Mouse (Mus musculus) heart, postnatal 0 days (tissue): Measurements from ENCODE around the gene Stx1b. TPM values are rescaled to one million over a fixed set of nuclear protein-coding genes. Genes with fewer than 3 reads are reported as not detected.

Source experiments
- ATAC-seq: fragments of 200-750 bp; cut with Nextera tagmentation; 2 replicates; pipeline ENCODE4 v1.8.0; 2017; ENCODE audit warnings: low read depth, moderate number of reproducible peaks, moderate library complexity; ENCODE audit not compliant: insufficient read depth
- DNase-seq: peaks from one replicate; pipeline ENCODE4 v3.0.0-alpha.2; 2016; ENCODE audit warnings: low spot score
- H3K27ac ChIP-seq: fragments of 300-500 bp; sonication (generic); 2 replicates; pipeline ENCODE4 v1.5.1; 2014; ENCODE audit warnings: low read depth, mild to moderate bottlenecking
- H3K27me3 ChIP-seq: fragments of 300-500 bp; sonication (generic); 2 replicates; pipeline ENCODE4 v1.6.1; 2014; ENCODE audit warnings: low read length, mixed read lengths; ENCODE audit not compliant: control insufficient read depth, insufficient read depth
- H3K36me3 ChIP-seq: fragments of 300-500 bp; sonication (generic); replicated peaks from 2 replicates; pipeline ENCODE4 v1.6.1; 2014; ENCODE audit warnings: low read length, mixed read lengths; ENCODE audit not compliant: control insufficient read depth, insufficient read depth
- H3K4me1 ChIP-seq: fragments of 300-500 bp; sonication (generic); 2 replicates; pipeline ENCODE4 v1.6.1; 2014; ENCODE audit warnings: antibody characterized with exemption; ENCODE audit not compliant: control insufficient read depth, insufficient read depth
- H3K4me2 ChIP-seq: fragments of 300-500 bp; sonication (generic); 2 replicates; pipeline ENCODE4 v1.6.1; 2014; ENCODE audit warnings: low read depth, mild to moderate bottlenecking, low read length, moderate library complexity
- H3K4me3 ChIP-seq: fragments of 300-500 bp; sonication (generic); 2 replicates; pipeline ENCODE4 v1.5.1; 2014; ENCODE audit warnings: low read depth, low read length
- H3K9ac ChIP-seq: fragments of 300-500 bp; sonication (generic); replicated peaks from 2 replicates; pipeline ENCODE4 v1.6.1; 2014; ENCODE audit warnings: low read depth, low read length, mixed read lengths
- H3K9me3 ChIP-seq: fragments of 300-500 bp; sonication (generic); replicated peaks from 2 replicates; pipeline ENCODE4 v1.6.1; 2016; ENCODE audit warnings: low read length; ENCODE audit not compliant: control insufficient read depth
- CTCF ChIP-seq: IDR thresholded peaks from 2 replicates; pipeline ENCODE4 v1.5.1; 2016; ENCODE audit warnings: antibody characterized with exemption, control low read depth, low read depth
- EP300 ChIP-seq: IDR thresholded peaks from 2 replicates; pipeline ENCODE4 v1.6.1; 2016; ENCODE audit warnings: antibody characterized with exemption, low read depth
- WGBS: fragments of 180-500 bp; shearing (Covaris S2); extraction: QIAGEN DNeasy Blood & Tissue Kit; methylation state at CpG from one replicate; pipeline ENCODE4 v1.1.7; 2014; 5-methylcytosine and 5-hydroxymethylcytosine counted together
- polyA plus RNA-seq: library from polyadenylated mRNA; unstranded; fragments of >200 nt; fragmentation: Nextera tagmentation; extraction: Ambion mirVana; gene quantifications from 2 replicates; pipeline ENCODE4 v1.2.1, GENCODE M21; 2015
- total RNA-seq: library from RNA; depleted of rRNA; stranded (reverse); fragments of >200 nt; gene quantifications from 2 replicates; pipeline ENCODE4 v1.2.3, GENCODE M21; 2014; ENCODE audit warnings: low replicate concordance

Gene Stx1b
- total and polyA plus RNA-seq, 2 experiments from 2014 or later = 0.15 to 0.51 TPM

DNA sequence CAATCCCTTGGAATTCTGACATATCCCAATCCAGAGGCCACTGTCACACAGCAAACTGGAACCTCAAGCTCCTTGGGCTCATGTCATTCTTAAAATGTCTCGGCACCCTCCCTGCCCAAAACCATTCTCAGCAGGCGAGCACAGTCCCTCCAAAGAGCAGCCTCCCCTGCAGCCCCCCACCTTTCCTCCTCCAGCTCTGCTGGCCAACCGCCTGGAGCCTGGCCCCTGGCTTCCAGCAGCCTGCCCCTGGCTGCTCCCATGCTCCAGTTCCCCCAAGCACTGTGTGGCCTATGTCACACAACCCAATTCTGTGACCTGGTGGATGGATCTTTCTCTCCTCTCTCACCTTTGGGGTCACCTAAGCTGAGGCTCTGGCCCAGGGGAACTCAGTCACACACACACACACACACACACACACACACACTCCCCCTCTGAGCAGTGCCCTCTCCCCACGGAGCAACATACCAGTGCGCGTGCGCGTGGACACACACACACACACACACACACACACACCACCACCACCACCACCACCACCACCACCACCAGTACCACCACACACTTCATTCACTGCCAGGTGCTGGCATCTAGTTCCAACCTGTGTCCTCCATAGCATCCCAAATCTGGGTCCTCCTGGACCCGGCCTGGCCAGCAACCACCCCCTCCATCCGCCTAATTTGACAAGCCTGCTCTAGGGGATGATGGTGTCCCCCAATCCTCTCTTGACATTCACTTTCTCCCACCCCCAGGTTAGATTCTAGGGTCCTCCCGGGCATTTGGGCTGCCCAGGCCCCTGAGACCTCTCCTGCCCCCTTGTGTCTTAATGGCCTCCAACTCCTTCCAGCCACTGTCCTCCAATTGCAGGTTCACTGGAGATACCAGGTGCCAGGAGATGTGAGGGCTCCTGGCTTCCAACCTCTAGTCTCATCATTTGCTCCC lies 845 bp downstream of the Stx1b start:
- Histone ChIP-seq H3K27ac (no peak overlapping the region), H3K4me1 (no peaks in the 10 kb centered on the region; the same call in 1 of the 2 replicates), H3K4me3 (peak overlapping the region; percentile 47), H3K27me3 (peaks cover 15% of the 10 kb centered on the region; the same call in 1 of the 2 replicates), H3K4me2 (peak overlapping the region; percentile 62), H3K9ac (peak overlapping the region; percentile 46), H3K36me3 (no peaks in the 10 kb centered on the region), H3K9me3 (no peaks in the 10 kb centered on the region)
- WGBS = 75% methylated on average over 11 of the region's 11 CpGs
- no peak for ATAC-seq
- DNase-seq = no peak
- no peak for TF ChIP-seq EP300
- no peak for TF ChIP-seq CTCF

DNA sequence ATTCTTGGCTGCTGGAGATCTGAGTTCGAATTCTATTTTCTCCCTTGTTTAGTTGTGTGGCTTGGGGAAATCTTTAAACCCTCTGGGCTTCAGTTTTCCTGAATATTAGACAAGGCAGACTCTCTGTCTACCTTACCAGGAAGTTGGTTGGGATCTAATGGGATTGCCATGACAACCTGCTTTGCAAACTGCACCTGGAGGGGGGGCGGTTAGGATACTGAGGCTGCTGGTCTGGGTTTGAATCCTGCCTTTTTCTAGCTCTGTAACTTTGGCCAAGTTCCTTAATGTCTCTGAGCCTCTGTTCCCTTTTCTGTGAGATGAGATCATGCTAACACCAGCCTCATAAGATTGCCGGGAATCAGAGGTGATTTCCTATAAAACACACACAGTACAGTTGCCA lies 1.9 kb downstream of the Stx1b start:
- 77% methylated on average over 3 of the region's 3 CpGs for WGBS
- no peak for TF ChIP-seq EP300
- TF ChIP-seq CTCF = no peak
- H3K9ac ChIP-seq = no peak overlapping the region
- no peak overlapping the region for H3K4me2 ChIP-seq
- no peaks in the 10 kb centered on the region for H3K36me3 ChIP-seq
- no peaks in the 10 kb centered on the region; the same call in 1 of the 2 replicates for H3K4me1 ChIP-seq
- H3K27me3 ChIP-seq = peaks cover 15% of the 10 kb centered on the region; the same call in 1 of the 2 replicates
- ATAC-seq = no peak
- no peak overlapping the region for H3K27ac ChIP-seq
- H3K9me3 ChIP-seq = no peaks in the 10 kb centered on the region
- H3K4me3 ChIP-seq = no peak overlapping the region
- DNase-seq = no peak

DNA sequence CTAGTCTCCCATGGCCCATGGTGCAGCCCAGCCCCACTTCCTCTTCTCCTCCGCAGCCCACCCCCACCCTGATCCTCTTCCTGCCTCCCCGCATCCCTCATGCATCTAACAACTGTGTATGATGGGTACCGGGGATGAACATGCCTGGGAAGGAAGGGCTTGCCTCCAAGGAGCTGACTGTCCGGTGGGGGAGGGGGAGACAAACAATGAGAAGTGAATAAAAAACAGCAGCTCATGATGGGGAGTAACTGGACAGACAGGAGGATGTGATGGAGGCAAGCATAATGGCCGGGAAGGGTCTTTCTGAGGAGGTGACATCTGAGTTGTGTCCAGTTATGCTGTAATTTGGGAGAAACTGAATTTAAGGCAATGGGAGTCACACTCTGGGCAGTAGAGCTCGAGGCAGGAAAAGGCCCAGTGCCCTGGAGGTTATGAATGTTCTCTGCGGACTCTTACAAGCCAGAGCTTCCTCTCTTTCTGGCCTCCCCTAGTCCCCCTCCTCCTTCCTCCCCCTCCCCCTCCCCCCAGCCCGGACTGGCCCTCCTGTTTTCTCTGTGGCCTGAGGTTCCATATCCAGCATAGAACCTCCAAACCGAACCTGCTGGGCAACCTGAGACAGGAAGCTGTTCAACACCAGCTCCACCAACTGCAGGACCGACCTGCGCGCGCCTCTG lies 3.4 kb downstream of the Stx1b start:
- Histone ChIP-seq H3K9me3 (no peaks in the 10 kb centered on the region), H3K4me2 (no peak overlapping the region), H3K9ac (no peak overlapping the region), H3K36me3 (no peaks in the 10 kb centered on the region), H3K4me1 (peaks cover 3% of the 10 kb centered on the region; the same call in 1 of the 2 replicates), H3K27me3 (peaks cover 15% of the 10 kb centered on the region; the same call in 1 of the 2 replicates), H3K4me3 (no peak overlapping the region), H3K27ac (peak overlapping the region; percentile 50)
- WGBS = 57% methylated on average over 13 of the region's 13 CpGs
- TF ChIP-seq CTCF (no peak), EP300 (no peak)
- ATAC-seq (no peak), DNase-seq (no peak)

DNA sequence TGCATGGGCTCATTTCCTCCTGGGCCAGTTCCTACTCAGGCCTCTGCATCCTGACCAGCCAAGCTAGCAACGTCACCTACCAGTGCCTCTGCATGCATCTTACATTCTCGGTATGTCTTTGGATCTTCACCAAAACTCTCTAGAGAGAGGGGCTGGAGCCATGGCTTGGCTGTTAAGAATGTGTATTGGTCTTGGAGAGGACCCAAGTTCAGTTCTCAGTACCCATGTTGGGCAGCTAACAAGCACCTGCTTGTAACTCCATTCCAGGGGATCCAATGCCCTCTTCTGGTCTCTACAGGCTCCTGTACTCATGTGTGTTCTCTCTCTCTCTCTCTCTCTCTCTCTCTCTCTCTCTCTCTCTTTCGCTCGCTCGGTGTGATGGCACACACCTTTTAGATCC lies 6.6 kb downstream of the Stx1b start:
- 77% methylated on average over 5 of the region's 5 CpGs for WGBS
- DNase-seq (no peak), ATAC-seq (no peak)

DNA sequence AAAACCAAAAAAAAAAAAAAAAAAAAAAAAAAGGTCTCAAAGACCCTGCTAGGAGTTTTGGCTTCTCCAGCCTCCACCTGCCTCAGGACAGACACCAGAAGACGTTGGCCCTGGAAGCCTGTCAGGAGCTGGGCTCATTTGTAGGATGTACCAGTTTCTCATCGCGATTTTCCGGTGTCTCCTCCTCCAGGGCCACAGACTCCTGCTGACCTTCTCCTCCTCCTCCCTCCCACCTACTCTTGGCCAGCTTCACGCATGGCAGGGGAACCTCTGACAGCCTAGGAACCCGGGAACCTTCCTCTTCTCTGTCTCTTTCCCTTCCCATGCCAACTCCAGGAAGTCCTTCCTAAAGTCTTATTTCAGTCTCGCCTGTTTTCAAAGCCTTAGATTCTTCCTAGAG lies 7.3 kb downstream of the Stx1b start:
- Histone ChIP-seq H3K36me3 (no peaks in the 10 kb centered on the region), H3K9ac (no peak overlapping the region), H3K27me3 (no peaks in the 10 kb centered on the region), H3K9me3 (no peaks in the 10 kb centered on the region), H3K27ac (no peak overlapping the region), H3K4me2 (no peak overlapping the region), H3K4me3 (no peak overlapping the region), H3K4me1 (peaks cover 7% of the 10 kb centered on the region; the same call in 1 of the 2 replicates)
- no peak for ATAC-seq
- 72% methylated on average over 7 of the region's 7 CpGs for WGBS
- no peak for DNase-seq
- TF ChIP-seq CTCF (no peak), EP300 (no peak)

More for the DNA sequence above, 6.6 kb downstream of the Stx1b start:
- peaks cover 7% of the 10 kb centered on the region; the same call in 1 of the 2 replicates for H3K4me1 ChIP-seq
- H3K36me3 ChIP-seq = no peaks in the 10 kb centered on the region
- no peak overlapping the region for H3K4me3 ChIP-seq
- H3K27me3 ChIP-seq = no peaks in the 10 kb centered on the region
- H3K9me3 ChIP-seq = no peaks in the 10 kb centered on the region
- no peak overlapping the region for H3K9ac ChIP-seq
- H3K4me2 ChIP-seq = no peak overlapping the region
- H3K27ac ChIP-seq = no peak overlapping the region
- TF ChIP-seq CTCF = no peak
- no peak for TF ChIP-seq EP300
